Mouse (Mus musculus) embryonic fibroblast, embryonic 13.5 days (primary cell): ENCODE data around the gene Wdr54.
"Not testable (repeated sequence)": the region's sequence is repeated elsewhere in the genome, so short reads cannot be mapped to it uniquely, and the experiment has no call there.

ENCODE experiments used
- CTCF ChIP-seq: IDR thresholded peaks from 2 replicates; pipeline ENCODE4 v1.5.1; 2011; ENCODE audit warnings: mild to moderate bottlenecking, control low read depth, low read length, moderate library complexity, borderline replicate concordance; ENCODE audit not compliant: insufficient read depth
- POLR2A ChIP-seq: IDR thresholded peaks from 2 replicates; pipeline ENCODE4 v1.6.1; 2011; ENCODE audit warnings: low read depth, mild to moderate bottlenecking, control low read depth, low read length, moderate library complexity

GRCm38 (mm10) chr6:83159456-83159855 lies 3.3 kb upstream of the Wdr54 start:
- not testable (repeated sequence) for TF ChIP-seq CTCF, POLR2A
